10 mouse cellular contexts compared by ENCODE assay signal in the genomic region with DNA sequence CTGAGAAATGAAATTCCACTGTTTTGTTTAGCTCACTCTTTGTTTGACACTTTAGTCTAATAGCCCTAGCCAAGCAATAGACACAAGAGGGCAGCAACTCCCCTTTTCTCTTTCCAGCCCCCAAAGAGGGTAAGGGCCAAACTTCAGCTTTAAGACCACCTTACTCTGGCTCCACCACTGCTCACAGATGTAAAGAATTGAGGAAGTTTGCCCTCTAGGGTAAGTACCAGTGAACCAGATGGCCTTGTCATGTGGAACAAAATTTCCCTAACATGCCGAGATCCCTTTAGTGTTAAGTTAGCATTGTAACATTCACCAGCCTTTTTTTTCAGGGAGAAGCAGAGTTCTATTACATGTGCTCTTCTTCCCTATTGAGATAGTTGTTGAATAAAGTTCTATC. TPM values are rescaled to one million over a fixed set of nuclear protein-coding genes. Genes with fewer than 3 reads are reported as not detected.
DNase-seq lines count a peak whose midpoint lies in the region; ATAC-seq and TF ChIP-seq lines count a peak whose summit lies in the region.
"Had no signal": no experiment of that assay in that cellular context is flagged by ENCODE, and none has a peak within 500 bp of the region (broad histone marks: within the 10 kb centered on the region; RNA-seq: fewer than 3 reads in every experiment).

No protein-coding gene starts in this region.

- no peaks in the 10 kb centered on the region for H3K27me3 ChIP-seq in heart, embryonic 11.5 days (ENCODE audit: control insufficient read depth, insufficient read depth, low read length)
- H3K27me3 ChIP-seq in lung, embryonic 14.5 days (ENCODE audit: insufficient read depth, low read length): no peaks in the 10 kb centered on the region
- no peaks in the 10 kb centered on the region for H3K27me3 ChIP-seq in forebrain, embryonic 11.5 days (ENCODE audit: control insufficient read depth, insufficient read depth, low read length)
- H3K27me3 ChIP-seq: heart, embryonic 13.5 days; lung, embryonic 15.5 days had no signal

- H3K9me3 ChIP-seq in heart, embryonic 11.5 days (replicated peaks; ENCODE audit: control insufficient read depth, low read length): no peaks in the 10 kb centered on the region
- H3K9me3 ChIP-seq in lung, embryonic 14.5 days (ENCODE audit: low read depth, low read length): no peaks in the 10 kb centered on the region
- no peaks in the 10 kb centered on the region for H3K9me3 ChIP-seq in forebrain, embryonic 11.5 days (ENCODE audit: control insufficient read depth, low read length)
- H3K9me3 ChIP-seq: heart, embryonic 13.5 days; lung, embryonic 15.5 days had no signal

- H3K9ac ChIP-seq in heart, embryonic 11.5 days (ENCODE audit: low read depth, low read length): no peak overlapping the region
- H3K9ac ChIP-seq in lung, embryonic 14.5 days: no peak overlapping the region
- no peak overlapping the region for H3K9ac ChIP-seq in forebrain, embryonic 11.5 days (ENCODE audit: low read length)
- H3K9ac ChIP-seq: heart, embryonic 13.5 days; lung, embryonic 15.5 days had no signal

- peak; percentile 35 for DNase-seq in heart, adult 8-10 months (ENCODE audit: low spot score)
- peak; percentile 50 for DNase-seq in 416B (ENCODE audit: low read depth)
- peak; percentile 16 for DNase-seq in lung, embryonic 14.5 days
- no peak for DNase-seq in gastrocnemius, postnatal 4 days (ENCODE audit: low spot score in 2 of 2)
- no peak for DNase-seq in forebrain, embryonic 11.5 days (ENCODE audit: low spot score)

- H3K36me3 ChIP-seq in heart, embryonic 11.5 days (ENCODE audit: control insufficient read depth, insufficient read depth, low read length): no peaks in the 10 kb centered on the region
- H3K36me3 ChIP-seq in lung, embryonic 14.5 days (ENCODE audit: insufficient read depth): no peaks in the 10 kb centered on the region
- no peaks in the 10 kb centered on the region for H3K36me3 ChIP-seq in forebrain, embryonic 11.5 days (ENCODE audit: control insufficient read depth, insufficient read depth, low read length)
- H3K36me3 ChIP-seq: heart, embryonic 13.5 days; lung, embryonic 15.5 days had no signal

- peak; percentile 24; the same call in 1 of the 2 replicates for TF ChIP-seq CTCF in lung, embryonic 14.5 days (IDR thresholded peaks at IDR 0.05; ENCODE audit: low read depth)

- H3K4me1 ChIP-seq in heart, embryonic 11.5 days (ENCODE audit: control insufficient read depth, insufficient read depth, low read length): no peaks in the 10 kb centered on the region
- no peaks in the 10 kb centered on the region for H3K4me1 ChIP-seq in lung, embryonic 14.5 days (ENCODE audit: insufficient read depth)
- no peaks in the 10 kb centered on the region for H3K4me1 ChIP-seq in forebrain, embryonic 11.5 days (replicated peaks; ENCODE audit: control insufficient read depth, insufficient read depth, low read length)
- H3K4me1 ChIP-seq: heart, embryonic 13.5 days; lung, embryonic 15.5 days had no signal

- 69% methylated on average over 1 of the region's 1 CpGs for WGBS in heart, embryonic 11.5 days (ENCODE audit: insufficient replicate concordance)
- WGBS in lung, embryonic 14.5 days: 80% methylated on average over 1 of the region's 1 CpGs
- 77% methylated on average over 1 of the region's 1 CpGs for WGBS in forebrain, embryonic 11.5 days

- no peak overlapping the region for H3K4me2 ChIP-seq in heart, embryonic 11.5 days
- H3K4me2 ChIP-seq in lung, embryonic 14.5 days: no peak overlapping the region
- no peak overlapping the region for H3K4me2 ChIP-seq in forebrain, embryonic 11.5 days (ENCODE audit: low read depth, low read length, severe bottlenecking)
- H3K4me2 ChIP-seq: heart, embryonic 13.5 days; lung, embryonic 15.5 days had no signal

- no peak overlapping the region for H3K4me3 ChIP-seq in heart, embryonic 11.5 days (ENCODE audit: low read depth, low read length)
- H3K4me3 ChIP-seq in lung, embryonic 14.5 days (ENCODE audit: low read depth, low read length): no peak overlapping the region
- no peak overlapping the region for H3K4me3 ChIP-seq in forebrain, embryonic 11.5 days (ENCODE audit: low read depth, low read length)
- H3K4me3 ChIP-seq: heart, embryonic 13.5 days; lung, embryonic 15.5 days had no signal

- no peak for ATAC-seq in heart, embryonic 11.5 days (replicated peaks; ENCODE audit: insufficient number of reproducible peaks, low FRiP score, low TSS enrichment)
- ATAC-seq in activated CD4-positive, CD25-positive, alpha-beta regulatory T cell, adult 4 months: peak; percentile 64
- no peak for ATAC-seq in lung, embryonic 14.5 days (ENCODE audit: insufficient read depth)
- no peak for ATAC-seq in erythroblast, adult 5-6 weeks (replicated peaks; ENCODE audit: low FRiP score, poor library complexity, severe bottlenecking)
- no peak for ATAC-seq in forebrain, embryonic 11.5 days (replicated peaks; ENCODE audit: low FRiP score)

- H3K27ac ChIP-seq in heart, embryonic 11.5 days (ENCODE audit: low read depth, low read length): no peak overlapping the region
- H3K27ac ChIP-seq in lung, embryonic 14.5 days (ENCODE audit: low read depth): no peak overlapping the region
- no peak overlapping the region for H3K27ac ChIP-seq in forebrain, embryonic 11.5 days (ENCODE audit: low read depth, low read length)
- H3K27ac ChIP-seq: heart, embryonic 13.5 days; lung, embryonic 15.5 days had no signal

RNA-seq across cellular contexts. Expression of a gene that starts 59.0 kb away (rescaled TPM):
- under 1 TPM; 0.37 to 0.43 (median 0.39) TPM for total RNA-seq in heart, adult 8-10 months (2022)
- polyA plus RNA-seq in heart, embryonic 11.5 days (2014; fragmentation: Nextera tagmentation; extraction: Ambion mirVana): not detected in 2 replicates
- polyA plus RNA-seq in activated CD4-positive, CD25-positive, alpha-beta regulatory T cell, adult 4 months (2017; shearing (Covaris generic)): 10 to 100 TPM; 49.7 to 64.9 TPM
- 0.13 TPM in 1 of 2 replicates, not detected in the other for polyA plus RNA-seq in lung, embryonic 14.5 days (2014; fragmentation: Nextera tagmentation; extraction: Ambion mirVana)
- total RNA-seq in erythroblast, adult 5-6 weeks (2015; ENCODE audit: low replicate concordance): 3.8 and 9.4 TPM in 2 replicates
- 2.0 and 3.2 TPM in 2 replicates for total RNA-seq in erythroblast, adult 5-6 weeks (2017; ENCODE audit: low replicate concordance)
- under 1 TPM; 0.16 to 0.44 TPM for total RNA-seq in gastrocnemius, postnatal 4 days (2021)
- 0.24 and 0.27 TPM in 2 replicates for polyA plus RNA-seq in forebrain, embryonic 11.5 days (2014; fragmentation: Nextera tagmentation; extraction: Ambion mirVana)

Comparison
In these comparisons a context has a peak if more than half of its experiments do, and no peak if none do; other contexts are left out.
1. DNase-seq: peak in heart, adult 8-10 months (single experiment), 416B (single experiment) and lung, embryonic 14.5 days (single experiment); none in gastrocnemius, postnatal 4 days (0 of 2) and forebrain, embryonic 11.5 days (single experiment).
2. RNA of a gene that starts 59.0 kb away (polyA plus RNA-seq): 49.7 to 64.9 TPM in activated CD4-positive, CD25-positive, alpha-beta regulatory T cell, adult 4 months; 0.24 to 0.27 TPM in forebrain, embryonic 11.5 days, 0.13 TPM in lung, embryonic 14.5 days and not detected in heart, embryonic 11.5 days; every median in the first group is over 10 times any median in the second.